Mouse (Mus musculus) lung, postnatal 10 days (tissue): ENCODE measurements around the gene Gm3486.
"Not testable (repeated sequence)": the region's sequence is repeated elsewhere in the genome, so short reads cannot be mapped to it uniquely, and the experiment has no call there.

Experiments used
- DNase-seq: peaks from one replicate; pipeline ENCODE4 v3.0.0; 2021

Gene Gm3486

DNA sequence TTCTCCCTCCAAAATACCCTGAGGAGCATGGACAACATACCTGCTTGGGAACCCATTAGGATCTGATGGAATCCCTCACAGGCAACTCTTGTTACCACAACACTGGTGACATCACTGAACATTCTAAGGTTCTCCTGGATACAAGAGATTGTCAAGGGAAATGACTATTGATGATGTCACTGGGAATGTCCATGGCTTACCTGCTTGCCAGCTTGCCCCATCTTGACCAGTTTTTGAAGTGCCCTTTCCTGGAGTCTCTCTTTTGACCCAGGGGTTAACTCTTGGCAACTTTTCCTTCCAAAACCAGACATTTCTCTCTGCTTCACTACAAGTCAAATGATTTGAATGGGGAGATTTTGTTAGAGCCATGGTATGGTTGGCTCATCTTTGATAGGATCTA is at the start of gene Gm3486:
Gene Gm3486 (minus strand): TSS at position 101 of the 400 bp plus-strand sequence.
- DNase-seq = not testable (repeated sequence)

GRCm38 (mm10) chr14:41524695-41525094 is 35.4 kb upstream of the Gm3486 start:
- DNase-seq = not testable (repeated sequence)

- not testable (repeated sequence) for DNase-seq
Observed at GRCm38 (mm10) chr14:41520683-41521082, 31.4 kb upstream of the Gm3486 start.

DNA sequence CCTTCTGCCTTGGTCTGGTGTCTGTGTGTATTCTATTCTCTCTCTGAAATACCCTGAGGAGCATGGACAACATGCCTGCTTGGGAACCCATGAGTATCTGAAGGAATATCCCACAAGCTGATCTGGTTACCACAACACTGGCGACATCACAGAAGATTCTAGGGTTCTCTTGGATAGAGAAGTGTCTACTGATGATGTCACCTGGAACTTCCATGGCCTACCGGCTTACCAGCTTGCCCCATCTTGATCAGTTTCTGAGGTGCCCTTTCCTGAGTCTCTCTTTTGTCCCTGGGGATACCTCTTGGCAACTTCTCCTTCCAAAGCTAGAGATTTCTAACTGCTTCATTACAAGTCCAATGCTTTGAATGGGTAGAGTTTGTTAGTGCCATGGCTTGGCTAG is 35.9 kb downstream of the Gm3486 start, which contains the start of gene Gm7954:
Gene Gm7954 (minus strand): TSS at position 101 of the 400 bp plus-strand sequence.
- DNase-seq = not testable (repeated sequence)
